Mouse (Mus musculus) embryo, embryonic 10.5 days (tissue): ENCODE measurements around the gene Gnaz.

Source experiments
- DNase-seq: peaks from one replicate; pipeline ENCODE4 v3.0.0-alpha.2; 2015; ENCODE audit warnings: low spot score

The Gnaz gene

GRCm38 (mm10) chr10:74966850-74967451, at the start of gene Gnaz:
Gene Gnaz, plus strand, starts transcription at chr10:74967177.
- peak; percentile 98 for DNase-seq

GRCm38 (mm10) chr10:74919277-74919676, 47.7 kb upstream of the Gnaz start:
- DNase-seq: no peak

- DNase-seq: peak; percentile 54
Measured at GRCm38 (mm10) chr10:74920853-74921567, 46.0 kb upstream of the Gnaz start.

GRCm38 (mm10) chr10:74921614-74922013, 45.4 kb upstream of the Gnaz start:
- no peak for DNase-seq

GRCm38 (mm10) chr10:74922763-74923162, 44.2 kb upstream of the Gnaz start:
- DNase-seq: no peak

GRCm38 (mm10) chr10:74924274-74924673, 42.7 kb upstream of the Gnaz start:
- DNase-seq: no peak

- peak; percentile 70 for DNase-seq
Measured at GRCm38 (mm10) chr10:74925324-74925723, 41.7 kb upstream of the Gnaz start.

- no peak for DNase-seq
Measured at GRCm38 (mm10) chr10:74928276-74928675, 38.7 kb upstream of the Gnaz start.

- DNase-seq: no peak
Measured at GRCm38 (mm10) chr10:74929578-74929977, 37.4 kb upstream of the Gnaz start.

- no peak for DNase-seq
Measured at GRCm38 (mm10) chr10:74930541-74930940, 36.4 kb upstream of the Gnaz start.

- no peak for DNase-seq
Measured at GRCm38 (mm10) chr10:74931631-74932030, 35.3 kb upstream of the Gnaz start.

GRCm38 (mm10) chr10:74932487-74932886, 34.5 kb upstream of the Gnaz start:
- DNase-seq: no peak

GRCm38 (mm10) chr10:74933548-74934190, 33.3 kb upstream of the Gnaz start:
- no peak for DNase-seq

GRCm38 (mm10) chr10:74934521-74934920, 32.5 kb upstream of the Gnaz start:
- DNase-seq: no peak

- DNase-seq: peak; percentile 48
Measured at GRCm38 (mm10) chr10:74935016-74935415, 32.0 kb upstream of the Gnaz start.

GRCm38 (mm10) chr10:74937003-74937790, 29.8 kb upstream of the Gnaz start:
- peak; percentile 71 for DNase-seq

GRCm38 (mm10) chr10:74938410-74938809, 28.6 kb upstream of the Gnaz start:
- no peak for DNase-seq

GRCm38 (mm10) chr10:74939300-74939699, 27.7 kb upstream of the Gnaz start:
- no peak for DNase-seq

- no peak for DNase-seq
Measured at GRCm38 (mm10) chr10:74940795-74941194, 26.2 kb upstream of the Gnaz start.

- no peak for DNase-seq
Measured at GRCm38 (mm10) chr10:74952830-74953443, 14.0 kb upstream of the Gnaz start.

- DNase-seq: no peak
Measured at GRCm38 (mm10) chr10:74964380-74964779, 2.6 kb upstream of the Gnaz start.
